Mouse (Mus musculus): ENCODE data around the gene Mpg.
A peak's percentile ranks its signal among the peaks of the same experiment; 100 is the strongest.

The Mpg gene

GRCm38 (mm10) chr11:32262674-32263415 is 36.5 kb downstream of the Mpg start:
- no peak for DNase-seq (ENCODE audit: low spot score)

GRCm38 (mm10) chr11:32265117-32265738 is 38.9 kb downstream of the Mpg start:
- no peak for DNase-seq (ENCODE audit: low spot score)

- DNase-seq (ENCODE audit: low spot score): no peak
These were observed 39.9 kb downstream of the Mpg start for GRCm38 (mm10) chr11:32266194-32266593.

GRCm38 (mm10) chr11:32266776-32267175 is 40.5 kb downstream of the Mpg start:
- DNase-seq (ENCODE audit: low spot score): peak; percentile 11

GRCm38 (mm10) chr11:32267188-32267884 is 41.0 kb downstream of the Mpg start, which contains the start of gene Nprl3:
Gene Nprl3 (minus strand): TSS chr11:32267707.
- peak; percentile 97 for DNase-seq (ENCODE audit: low spot score)

- peak; percentile 14 for DNase-seq (ENCODE audit: low spot score)
These were observed 41.7 kb downstream of the Mpg start for GRCm38 (mm10) chr11:32267964-32268363.

GRCm38 (mm10) chr11:32268952-32269351 is 42.6 kb downstream of the Mpg start:
- no peak for DNase-seq (ENCODE audit: low spot score)

GRCm38 (mm10) chr11:32271178-32271577 is 44.9 kb downstream of the Mpg start:
- DNase-seq (ENCODE audit: low spot score): no peak

- DNase-seq (ENCODE audit: low spot score): no peak
These were observed 50.0 kb downstream of the Mpg start, which contains the start of gene Hba-x for GRCm38 (mm10) chr11:32276347-32276746. Gene Hba-x (plus strand): TSS chr11:32276400.

- no peak for DNase-seq (ENCODE audit: low spot score)
These were observed 51.6 kb downstream of the Mpg start for GRCm38 (mm10) chr11:32277736-32278457.

- no peak for DNase-seq (ENCODE audit: low spot score)
These were observed 52.2 kb downstream of the Mpg start for GRCm38 (mm10) chr11:32278458-32278957.

GRCm38 (mm10) chr11:32280646-32281045 is 54.3 kb downstream of the Mpg start:
- no peak for DNase-seq (ENCODE audit: low spot score)

- DNase-seq (ENCODE audit: low spot score): no peak
These were observed 55.3 kb downstream of the Mpg start for GRCm38 (mm10) chr11:32281416-32282144.

All from retina, embryonic 14.5 days (tissue).